Mouse (Mus musculus): ENCODE measurements at regions not wholly inside any gene's neighbourhood (a gene's known extent, or its start where the extent isn't known, plus 50 kb on each side); places are given as distances from the start of the nearest gene placed in this dataset.
A peak's percentile ranks its signal among the peaks of the same experiment; 100 is the strongest.

DNA sequence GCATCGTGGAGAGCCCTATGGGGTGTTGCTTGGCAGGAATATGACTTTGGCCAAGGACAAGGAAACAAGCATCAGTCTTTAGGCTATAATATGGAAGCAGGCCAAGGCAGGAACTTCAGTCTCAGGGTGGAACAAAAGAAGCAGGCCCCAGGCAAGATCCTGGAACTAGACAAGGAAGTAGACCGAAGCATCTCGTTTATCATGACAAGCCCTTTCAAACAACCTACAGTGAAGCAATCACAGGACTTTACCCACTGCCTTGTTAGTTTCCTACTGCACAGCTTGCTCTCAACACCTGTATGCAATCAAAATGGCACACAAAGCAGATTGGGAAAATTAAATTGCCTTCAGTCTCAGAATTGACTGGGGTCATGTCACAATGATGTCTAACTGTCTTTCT, 163.2 kb upstream of the Gulp1 start:
- no peak for DNase-seq (ENCODE audit: low spot score)

DNA sequence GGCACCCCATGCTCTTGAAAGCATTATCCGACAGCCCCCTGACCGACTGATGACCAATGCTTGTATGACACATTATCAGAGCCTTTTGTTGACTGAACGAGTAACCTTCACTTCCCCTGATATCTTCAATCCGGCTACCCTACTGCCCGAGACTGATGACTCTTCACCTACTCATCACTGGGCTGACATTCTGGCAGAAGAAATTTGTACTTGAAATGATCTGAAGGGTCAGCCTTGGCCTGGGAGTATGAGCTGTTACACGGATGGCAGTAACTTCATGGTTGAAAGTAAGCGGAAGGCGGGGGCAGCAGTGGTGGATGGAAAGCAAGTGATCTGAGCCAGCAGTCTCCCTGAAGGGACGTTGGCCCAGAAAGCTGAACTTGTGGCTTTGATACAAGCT, 159.2 kb upstream of the Gulp1 start:
- no peak for DNase-seq (ENCODE audit: low spot score)

DNA sequence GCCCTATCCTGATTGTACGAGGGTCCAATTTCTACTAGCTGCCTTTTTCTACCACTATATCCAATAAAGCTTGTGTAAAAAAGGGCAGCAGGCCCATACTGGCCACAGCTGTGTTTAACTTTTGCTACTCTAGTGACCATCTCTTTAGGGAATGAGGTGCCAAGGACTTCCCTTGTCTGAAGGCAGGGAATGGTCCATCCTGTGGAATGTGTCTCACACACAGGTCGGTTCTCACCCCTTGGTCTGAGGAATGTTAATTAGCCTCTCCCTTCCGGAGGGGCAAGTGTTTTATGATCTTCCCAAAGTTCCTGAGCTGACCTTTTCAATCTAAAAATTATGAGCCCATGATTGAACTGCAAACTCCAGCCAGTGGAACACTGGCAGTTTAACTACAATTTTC, 155.8 kb upstream of the Gulp1 start:
- DNase-seq (ENCODE audit: low spot score) = peak; percentile 9

DNA sequence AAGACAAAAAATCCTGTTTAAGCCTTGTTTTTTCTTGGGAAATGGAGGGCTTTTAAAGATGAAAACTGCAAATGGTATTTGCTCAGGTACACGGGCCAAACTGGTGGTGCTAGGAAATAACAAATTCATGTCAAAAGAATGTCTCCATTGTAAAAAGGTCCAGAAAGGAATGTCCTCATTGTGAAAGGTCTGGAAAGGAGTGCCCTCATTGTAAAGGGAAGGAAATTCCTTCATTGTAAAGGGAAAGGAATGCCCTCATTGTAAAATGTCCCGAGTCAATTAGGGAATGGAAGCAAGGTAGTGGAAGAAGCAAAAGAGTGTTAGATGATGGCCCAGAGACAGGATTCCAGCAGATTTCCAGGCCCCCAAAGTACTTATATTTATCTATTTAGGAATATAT, 153.2 kb upstream of the Gulp1 start:
- no peak for DNase-seq (ENCODE audit: low spot score)

DNA sequence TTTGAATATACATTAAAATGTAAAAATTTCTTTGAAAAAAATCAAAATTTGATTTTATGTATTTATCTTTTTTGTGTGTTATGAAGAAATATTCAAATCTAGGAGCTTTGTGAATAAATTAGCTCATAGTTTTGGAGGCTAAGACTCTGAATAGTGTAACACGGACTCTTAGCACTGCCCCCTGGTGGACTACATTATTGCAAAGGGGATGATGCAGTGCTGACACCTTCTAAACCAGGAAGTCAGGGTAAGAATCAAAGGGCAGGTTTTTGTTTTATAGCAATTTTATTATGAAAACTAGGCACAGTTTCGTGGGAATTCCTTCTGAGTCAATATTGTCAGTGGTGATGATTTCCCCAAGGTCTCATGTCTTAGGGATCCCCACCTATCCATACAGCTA, 113.5 kb upstream of the Gulp1 start:
- peak; percentile 11 for DNase-seq (ENCODE audit: low spot score)

Measured in embryo, embryonic 10 days (tissue).